Comparison of ENCODE assay signal across 8 mouse cellular contexts in the genomic region with DNA sequence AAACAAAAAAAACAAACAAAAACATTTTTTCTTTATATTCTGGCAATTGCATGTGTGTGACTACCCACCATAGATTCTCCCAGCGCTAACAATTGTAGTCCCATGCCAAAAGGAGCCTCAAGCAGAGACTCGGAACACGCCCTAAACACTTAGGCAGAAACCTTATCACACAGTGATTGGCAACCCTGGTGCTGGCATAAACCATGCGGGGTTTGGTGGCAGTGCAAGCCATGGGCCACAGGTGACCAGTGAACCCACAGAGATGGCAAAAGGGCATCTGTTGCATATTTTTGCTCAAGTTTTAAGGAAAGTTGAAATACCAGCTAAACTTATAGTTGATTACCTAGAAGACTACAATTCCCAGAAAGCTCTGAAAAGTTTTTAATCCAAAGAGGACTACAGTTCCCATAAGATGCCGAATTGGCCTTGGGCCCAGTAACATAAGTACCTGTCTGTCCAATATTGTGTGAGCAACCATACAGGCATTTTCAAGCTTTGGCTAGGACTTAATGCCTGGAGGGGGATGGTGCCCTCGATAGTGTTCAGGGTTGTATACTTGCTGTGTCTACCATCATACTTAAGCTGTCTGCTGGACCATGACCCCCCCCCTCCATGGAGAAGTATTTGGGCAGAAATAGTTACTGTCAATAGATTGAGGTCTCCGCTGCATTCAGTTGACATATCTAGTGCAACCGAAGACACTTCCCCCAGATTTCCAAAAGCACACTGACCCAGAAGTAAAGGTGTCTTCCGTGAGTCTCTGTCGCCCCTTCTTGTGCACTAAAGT. TPM values are rescaled to one million over a fixed set of nuclear protein-coding genes. Genes with fewer than 3 reads are reported as not detected.
A peak's percentile ranks its signal among the peaks of the same experiment; 100 is the strongest.
DNase-seq lines count a peak whose midpoint lies in the region; ATAC-seq lines count a peak whose summit lies in the region.

No protein-coding gene starts in this region.

- DNase-seq in layer of hippocampus, adult 11-12 months (ENCODE audit: low spot score): peak; percentile 67
- no peak for DNase-seq in layer of hippocampus, postnatal 36 days
- peak; percentile 35 to 49 for DNase-seq in cerebellum, postnatal 36 days
- peak; percentile 35 to 43 for DNase-seq in kidney, postnatal 36 days
- DNase-seq in lung, postnatal 14 days: peak; percentile 52
- peak; percentile 64 for DNase-seq in right cerebral cortex, postnatal 4 days
- no peak for DNase-seq in adrenal gland, postnatal 4 days (ENCODE audit: low spot score in 2 of 2)

- peaks cover 36% of the 10 kb centered on the region for H3K4me1 ChIP-seq in heart, embryonic 12.5 days (replicated peaks)

- H3K9ac ChIP-seq in heart, embryonic 12.5 days: peak overlapping the region; percentile 97

- H3K27me3 ChIP-seq in heart, embryonic 12.5 days (replicated peaks): no peaks in the 10 kb centered on the region

- H3K4me2 ChIP-seq in heart, embryonic 12.5 days: peak overlapping the region; percentile 92

- 10% methylated on average over 10 of the region's 10 CpGs for WGBS in heart, embryonic 12.5 days

- H3K4me3 ChIP-seq in heart, embryonic 12.5 days: peak overlapping the region; percentile 90

- H3K36me3 ChIP-seq in heart, embryonic 12.5 days: peaks cover 21% of the 10 kb centered on the region

- no peak for ATAC-seq in heart, embryonic 12.5 days (ENCODE audit: insufficient number of reproducible peaks, low FRiP score)

- peak overlapping the region; percentile 90 for H3K27ac ChIP-seq in heart, embryonic 12.5 days (ENCODE audit: poor library complexity, severe bottlenecking)

- H3K9me3 ChIP-seq in heart, embryonic 12.5 days (replicated peaks): no peaks in the 10 kb centered on the region

RNA-seq across cellular contexts. Expression of a gene that starts 0.5 kb away (rescaled TPM):
- 1 to 10 TPM in 1 of 2 experiments, under 1 TPM in 1; 0.22 to 2.0 TPM for total RNA-seq in layer of hippocampus, postnatal 36 days (2021)
- polyA plus RNA-seq in heart, embryonic 12.5 days (2016; fragmentation: Nextera tagmentation; extraction: Ambion mirVana): 0.24 and 0.35 TPM in 2 replicates
- total RNA-seq in adrenal gland, postnatal 4 days (2021): 10 to 100 TPM; 39.5 to 50.3 TPM

RNA-seq across cellular contexts. Expression of a gene that starts 0.7 kb away (rescaled TPM):
- total RNA-seq in layer of hippocampus, postnatal 36 days (2021): 100 to 1,000 TPM; 175 to 182 TPM
- 49.1 and 51.6 TPM in 2 replicates for polyA plus RNA-seq in heart, embryonic 12.5 days (2016; fragmentation: Nextera tagmentation; extraction: Ambion mirVana)
- 100 to 1,000 TPM; 214 to 215 TPM for total RNA-seq in adrenal gland, postnatal 4 days (2021)

RNA-seq across cellular contexts. Expression of a gene that starts 15.7 kb away (rescaled TPM):
- total RNA-seq in layer of hippocampus, postnatal 36 days (2021): not detected
- polyA plus RNA-seq in heart, embryonic 12.5 days (2016; fragmentation: Nextera tagmentation; extraction: Ambion mirVana): not detected in 2 replicates
- not detected for total RNA-seq in adrenal gland, postnatal 4 days (2021)

RNA-seq across cellular contexts. Expression of a gene that starts 16.7 kb away (rescaled TPM):
- under 1 TPM in 1 of 2 experiments, not detected in 1; 0.28 TPM for total RNA-seq in layer of hippocampus, postnatal 36 days (2021)
- polyA plus RNA-seq in heart, embryonic 12.5 days (2016; fragmentation: Nextera tagmentation; extraction: Ambion mirVana): 0.08 TPM in 1 of 2 replicates, not detected in the other
- total RNA-seq in adrenal gland, postnatal 4 days (2021): 1 to 10 TPM in 1 of 2 experiments, under 1 TPM in 1; 0.93 to 3.8 TPM

RNA-seq across cellular contexts. Expression of a gene that starts 18.3 kb away (rescaled TPM):
- total RNA-seq in layer of hippocampus, postnatal 36 days (2021): 1 to 10 TPM; 6.9 to 8.0 TPM
- polyA plus RNA-seq in heart, embryonic 12.5 days (2016; fragmentation: Nextera tagmentation; extraction: Ambion mirVana): 2.6 and 2.8 TPM in 2 replicates
- 10 to 100 TPM; 23.6 to 26.2 TPM for total RNA-seq in adrenal gland, postnatal 4 days (2021)

Comparison
In these comparisons a context has a peak if more than half of its experiments do, and no peak if none do; other contexts are left out.
1. DNase-seq: peak in layer of hippocampus, adult 11-12 months (single experiment), cerebellum, postnatal 36 days (2 of 2), kidney, postnatal 36 days (2 of 2), lung, postnatal 14 days (single experiment) and right cerebral cortex, postnatal 4 days (single experiment); none in layer of hippocampus, postnatal 36 days (0 of 2) and adrenal gland, postnatal 4 days (0 of 2).
2. RNA of a gene that starts 0.5 kb away (total RNA-seq): 39.5 to 50.3 TPM in adrenal gland, postnatal 4 days; 0.22 to 2.0 TPM in layer of hippocampus, postnatal 36 days; every median in the first group is over 10 times any median in the second.